Mouse (Mus musculus) myocyte (in vitro differentiated cells): ENCODE data around the gene Pdk1.

Experiments
- CEBPB ChIP-seq: IDR thresholded peaks from 2 replicates; pipeline ENCODE4 v1.6.1; 2011; ENCODE audit warnings: mild to moderate bottlenecking, moderate library complexity; ENCODE audit not compliant: poor library complexity, insufficient read depth, severe bottlenecking
- POLR2A ChIP-seq: IDR thresholded peaks from one replicate; pipeline ENCODE4 v1.6.1; 2011; ENCODE audit warnings: low read depth, mild to moderate bottlenecking, control low read depth, moderate library complexity; ENCODE audit not compliant: insufficient read length
- TCF12 ChIP-seq: IDR thresholded peaks from one replicate; pipeline ENCODE4 v1.6.1; 2011; ENCODE audit warnings: mild to moderate bottlenecking, control low read depth; ENCODE audit not compliant: poor library complexity, insufficient read depth, severe bottlenecking

- TF ChIP-seq POLR2A (no peak), TCF12 (no peak), CEBPB (no peak)
These were observed 68.1 kb downstream of the Pdk1 start for GRCm38 (mm10) chr2:71941005-71941720.
